Mouse (Mus musculus) midbrain, embryonic 14.5 days (tissue): ENCODE data around the gene Commd1. TPM values are rescaled to one million over a fixed set of nuclear protein-coding genes. Genes with fewer than 3 reads are reported as not detected.

Source experiments
- ATAC-seq: fragments of 200-750 bp; cut with Nextera tagmentation; 2 replicates; pipeline ENCODE4 v1.8.0; 2017; ENCODE audit warnings: moderate number of reproducible peaks, moderate library complexity; ENCODE audit not compliant: low FRiP score, low TSS enrichment
- DNase-seq: peaks from one replicate; pipeline ENCODE4 v3.0.0-alpha.2; 2015
- H3K27ac ChIP-seq: fragments of 300-500 bp; sonication (generic); replicated peaks from 2 replicates; pipeline ENCODE4 v1.5.1; 2014; ENCODE audit warnings: mild to moderate bottlenecking, low read depth, low read length, moderate library complexity
- H3K27me3 ChIP-seq: fragments of 300-500 bp; sonication (generic); 2 replicates; pipeline ENCODE4 v1.6.1; 2014; ENCODE audit warnings: low read length, control low read depth, mixed read lengths; ENCODE audit not compliant: control insufficient read depth, insufficient read depth
- H3K36me3 ChIP-seq: fragments of 300-500 bp; sonication (generic); 2 replicates; pipeline ENCODE4 v1.6.1; 2014; ENCODE audit warnings: low read length, control low read depth; ENCODE audit not compliant: control insufficient read depth, insufficient read depth
- H3K4me1 ChIP-seq: fragments of 300-500 bp; sonication (generic); 2 replicates; pipeline ENCODE4 v1.6.1; 2014; ENCODE audit warnings: mild to moderate bottlenecking, antibody characterized with exemption, low read length, control low read depth; ENCODE audit not compliant: control insufficient read depth, insufficient read depth
- H3K4me2 ChIP-seq: fragments of 300-500 bp; sonication (generic); 2 replicates; pipeline ENCODE4 v1.6.1; 2014; ENCODE audit warnings: mild to moderate bottlenecking, low read length, moderate library complexity
- H3K4me3 ChIP-seq: fragments of 300-500 bp; sonication (generic); replicated peaks from 2 replicates; pipeline ENCODE4 v1.5.1; 2014; ENCODE audit warnings: low read depth, low read length
- H3K9ac ChIP-seq: fragments of 300-500 bp; sonication (generic); replicated peaks from 2 replicates; pipeline ENCODE4 v1.6.1; 2014; ENCODE audit warnings: mild to moderate bottlenecking, low read length, moderate library complexity
- H3K9me3 ChIP-seq: fragments of 300-500 bp; sonication (generic); 2 replicates; pipeline ENCODE4 v1.6.1; 2016; ENCODE audit warnings: low read length, control low read depth, mixed read lengths; ENCODE audit not compliant: control insufficient read depth
- WGBS: fragments of 180-500 bp; shearing (Covaris S2); extraction: QIAGEN DNeasy Blood & Tissue Kit; methylation state at CpG from one replicate; pipeline ENCODE4 v1.1.7; 2014; 5-methylcytosine and 5-hydroxymethylcytosine counted together
- polyA plus RNA-seq: library from polyadenylated mRNA; unstranded; fragments of >200 nt; fragmentation: Nextera tagmentation; extraction: Ambion mirVana; gene quantifications from 2 replicates; pipeline ENCODE4 v1.2.1, GENCODE M21; 2014

The Commd1 gene
- polyA plus RNA-seq, 1 experiment from 2014 or later = 270 TPM

- 0 out of 2 replicates have a peak, but pooled peaks have one; percentile 9 for ATAC-seq
- WGBS = 6% methylated on average over 41 of the region's 41 CpGs
Observed at GRCm38 (mm10) chr11:22860335-22861227, 121.6 kb downstream of the Commd1 start, which contains the start of gene B3gnt2. Gene B3gnt2 (minus strand): TSS chr11:22860961.

GRCm38 (mm10) chr11:22859633-22860334, 122.4 kb downstream of the Commd1 start:
- peak overlapping the region; percentile 99 for H3K4me2 ChIP-seq
- DNase-seq (peak; percentile 89), ATAC-seq (peak; percentile 90)
- H3K27ac ChIP-seq = no peak overlapping the region
- no peaks in the 10 kb centered on the region for H3K36me3 ChIP-seq
- H3K4me1 ChIP-seq = peaks cover 15% of the 10 kb centered on the region
- WGBS = under 1% methylated on average over 55 of the region's 55 CpGs
- peak overlapping the region; percentile 67 for H3K4me3 ChIP-seq
- H3K27me3 ChIP-seq = peaks cover 71% of the 10 kb centered on the region
- H3K9me3 ChIP-seq = no peaks in the 10 kb centered on the region
- peak overlapping the region; percentile 64 for H3K9ac ChIP-seq

More at GRCm38 (mm10) chr11:22860335-22861227, 121.6 kb downstream of the Commd1 start, which contains the start of gene B3gnt2:
- Histone ChIP-seq H3K4me3 (peak within 1 kb of the TSS; percentile 67), H3K9ac (peak within 1 kb of the TSS; percentile 64; the same call in 1 of the 2 replicates), H3K27me3 (peaks cover 71% of the 10 kb centered on the region), H3K9me3 (no peaks in the 10 kb centered on the region), H3K36me3 (no peaks in the 10 kb centered on the region), H3K27ac (no peak within 1 kb of the TSS), H3K4me2 (peak within 1 kb of the TSS; percentile 99), H3K4me1 (peaks cover 15% of the 10 kb centered on the region)
- DNase-seq = no peak

- Histone ChIP-seq H3K9ac (peak overlapping the region; percentile 64), H3K4me2 (peak overlapping the region; percentile 99), H3K4me3 (peak overlapping the region; percentile 67), H3K36me3 (no peaks in the 10 kb centered on the region), H3K4me1 (peaks cover 15% of the 10 kb centered on the region), H3K9me3 (no peaks in the 10 kb centered on the region), H3K27me3 (peaks cover 71% of the 10 kb centered on the region), H3K27ac (no peak overlapping the region)
- no peak for ATAC-seq
- WGBS = 1% methylated on average over 25 of the region's 41 CpGs
- DNase-seq = no peak
Observed at GRCm38 (mm10) chr11:22859301-22859632, 122.9 kb downstream of the Commd1 start.

- DNase-seq (peak; percentile 32), ATAC-seq (peak; percentile 28; the same call in 1 of the 2 replicates)
- H3K27ac ChIP-seq = no peak overlapping the region
- peaks cover 71% of the 10 kb centered on the region for H3K27me3 ChIP-seq
- H3K4me3 ChIP-seq = peak overlapping the region; percentile 67
- H3K36me3 ChIP-seq = no peaks in the 10 kb centered on the region
- peak overlapping the region; percentile 64 for H3K9ac ChIP-seq
- H3K4me1 ChIP-seq = peaks cover 15% of the 10 kb centered on the region
- H3K9me3 ChIP-seq = no peaks in the 10 kb centered on the region
- H3K4me2 ChIP-seq = peak overlapping the region; percentile 99
- WGBS = 2% methylated on average over 50 of the region's 50 CpGs
Observed at GRCm38 (mm10) chr11:22858441-22859300, 123.5 kb downstream of the Commd1 start.

DNA sequence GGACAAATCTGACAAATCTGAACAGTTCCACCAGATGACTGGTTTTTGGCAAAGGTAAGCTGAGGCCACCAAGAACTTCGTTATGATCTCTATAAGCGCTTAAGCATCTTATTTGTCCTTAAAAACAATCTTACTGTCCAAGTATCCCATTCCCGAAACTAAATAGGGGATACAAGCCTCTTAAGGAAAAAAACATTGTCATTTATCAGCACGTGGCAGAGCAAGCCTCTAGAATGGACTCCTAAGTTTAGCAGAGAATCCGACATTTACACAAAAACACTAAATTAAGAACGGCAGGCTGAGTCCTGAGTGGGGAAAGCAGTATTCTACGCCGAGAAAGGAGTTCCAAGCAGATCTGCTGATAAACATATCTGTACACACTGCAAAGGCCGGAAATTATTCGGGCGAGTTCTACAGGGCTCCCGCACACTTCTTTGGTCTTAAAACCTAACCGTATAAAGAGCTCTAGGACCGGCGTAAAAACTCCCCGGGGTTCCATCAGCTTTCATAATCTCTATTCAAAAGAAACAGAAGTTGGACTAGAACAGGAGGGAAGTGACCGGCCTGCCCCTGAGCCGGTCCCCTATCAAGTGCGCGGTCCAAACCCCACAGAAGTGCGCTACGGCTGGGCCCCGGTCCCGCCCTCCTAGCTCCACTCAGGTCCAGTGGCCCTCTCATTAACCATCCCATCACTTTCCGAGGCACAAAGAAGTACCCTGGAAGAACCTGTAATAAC, 124.3 kb downstream of the Commd1 start:
- Histone ChIP-seq H3K4me2 (peak overlapping the region; percentile 99), H3K36me3 (no peaks in the 10 kb centered on the region), H3K27ac (no peak overlapping the region), H3K9me3 (no peaks in the 10 kb centered on the region), H3K27me3 (peaks cover 63% of the 10 kb centered on the region), H3K9ac (no peak overlapping the region), H3K4me3 (peak overlapping the region; percentile 67), H3K4me1 (peaks cover 15% of the 10 kb centered on the region)
- ATAC-seq (no peak), DNase-seq (no peak)
- WGBS = 14% methylated on average over 25 of the region's 25 CpGs

GRCm38 (mm10) chr11:22857106-22857704, 125.0 kb downstream of the Commd1 start:
- WGBS = 81% methylated on average over 5 of the region's 5 CpGs
- ATAC-seq = no peak
- Histone ChIP-seq H3K27ac (no peak overlapping the region), H3K4me2 (no peak overlapping the region), H3K4me3 (no peak overlapping the region), H3K4me1 (peaks cover 15% of the 10 kb centered on the region), H3K9ac (no peak overlapping the region), H3K9me3 (no peaks in the 10 kb centered on the region), H3K27me3 (peaks cover 58% of the 10 kb centered on the region), H3K36me3 (no peaks in the 10 kb centered on the region)
- DNase-seq = no peak

- WGBS = 84% methylated on average over 3 of the region's 3 CpGs
- H3K27me3 ChIP-seq = peaks cover 52% of the 10 kb centered on the region
- ATAC-seq = no peak
- no peaks in the 10 kb centered on the region for H3K36me3 ChIP-seq
- no peak overlapping the region for H3K9ac ChIP-seq
- H3K9me3 ChIP-seq = no peaks in the 10 kb centered on the region
- no peak overlapping the region for H3K4me3 ChIP-seq
- peaks cover 15% of the 10 kb centered on the region for H3K4me1 ChIP-seq
- no peak for DNase-seq
- H3K4me2 ChIP-seq = no peak overlapping the region
- H3K27ac ChIP-seq = no peak overlapping the region
Observed at GRCm38 (mm10) chr11:22856371-22856965, 125.7 kb downstream of the Commd1 start.
